Mouse (Mus musculus) adrenal gland (tissue): Measurements from ENCODE around the gene S100a7a.

Source experiments
- intact Hi-C: fragments of 180-260 bp; cut with DNase I; formaldehyde crosslinking; loops from one replicate; pipeline ENCODE4 v1.15.1; 2025
- long read RNA-seq, 2 experiments: library from polyadenylated mRNA; unstranded; transcript quantifications; one replicate each; pipeline ENCODE4 v2.0.0; 2020; ENCODE audit warnings: borderline replicate concordance in 1 of 2; ENCODE audit not compliant: insufficient replicate concordance in 1 of 2

Gene S100a7a
- long read RNA-seq, experiment 1 = 0 reads
- long read RNA-seq, experiment 2 = 0 reads

- intact Hi-C loops = no loop called here
Observed at GRCm38 (mm10) chr3:90653717-90654116, at the start of gene S100a7a. S100a7a (plus strand) TSS chr3:90654017.

GRCm38 (mm10) chr3:90604416-90604815, 49.4 kb upstream of the S100a7a start:
- intact Hi-C loops = no loop called here

- intact Hi-C loops = no loop called here
Observed at GRCm38 (mm10) chr3:90605049-90605448, 48.8 kb upstream of the S100a7a start.

- intact Hi-C loops = no loop called here
Observed at GRCm38 (mm10) chr3:90605736-90606135, 48.1 kb upstream of the S100a7a start.

GRCm38 (mm10) chr3:90606185-90606584, 47.6 kb upstream of the S100a7a start:
- intact Hi-C loops = no loop called here

- intact Hi-C loops = no loop called here
Observed at GRCm38 (mm10) chr3:90607361-90607760, 46.5 kb upstream of the S100a7a start.

- intact Hi-C loops = no loop called here
Observed at GRCm38 (mm10) chr3:90608223-90608622, 45.6 kb upstream of the S100a7a start, which contains the start of gene S100a5. S100a5 (plus strand) TSS chr3:90608523.

- intact Hi-C loops = no loop called here
Observed at GRCm38 (mm10) chr3:90609102-90609501, 44.7 kb upstream of the S100a7a start.

GRCm38 (mm10) chr3:90611494-90611893, 42.3 kb upstream of the S100a7a start:
- intact Hi-C loops = no loop called here

GRCm38 (mm10) chr3:90612061-90612460, 41.8 kb upstream of the S100a7a start:
- intact Hi-C loops = no loop called here

GRCm38 (mm10) chr3:90612728-90613291, 41.0 kb upstream of the S100a7a start, which contains the start of gene S100a6:
S100a6 (plus strand) TSS chr3:90612882.
- intact Hi-C loops = no loop called here

GRCm38 (mm10) chr3:90613461-90614147, 40.2 kb upstream of the S100a7a start:
- intact Hi-C loops = no loop called here

GRCm38 (mm10) chr3:90614148-90614530, 39.7 kb upstream of the S100a7a start:
- intact Hi-C loops = no loop called here

GRCm38 (mm10) chr3:90614611-90615251, 39.1 kb upstream of the S100a7a start:
- intact Hi-C loops = loop anchor here (1.0 kb wide), 1 partner anchor 29 kb away; no protein-coding TSS in a partner anchor

GRCm38 (mm10) chr3:90615415-90615814, 38.4 kb upstream of the S100a7a start:
- intact Hi-C loops = loop anchor here (1.0 kb wide), 1 partner anchor 30 kb away; no protein-coding TSS in a partner anchor

- intact Hi-C loops = loop anchor here (1.0 to 2.0 kb wide), 2 partner anchors 31 to 91 kb away; no protein-coding TSS in a partner anchor
Observed at GRCm38 (mm10) chr3:90615911-90616310, 37.9 kb upstream of the S100a7a start.

GRCm38 (mm10) chr3:90617586-90617985, 36.2 kb upstream of the S100a7a start:
- intact Hi-C loops = loop anchor here (2.0 kb wide), 1 partner anchor 93 kb away; no protein-coding TSS in a partner anchor

GRCm38 (mm10) chr3:90621552-90621951, 32.3 kb upstream of the S100a7a start:
- intact Hi-C loops = no loop called here

GRCm38 (mm10) chr3:90623435-90624071, 30.3 kb upstream of the S100a7a start:
- intact Hi-C loops = no loop called here

GRCm38 (mm10) chr3:90625496-90625895, 28.3 kb upstream of the S100a7a start:
- intact Hi-C loops = no loop called here

- intact Hi-C loops = no loop called here
Observed at GRCm38 (mm10) chr3:90626266-90627021, 27.4 kb upstream of the S100a7a start.
